Mouse (Mus musculus): ENCODE measurements around the gene Gm10057.
"Not testable (repeated sequence)": the region's sequence is repeated elsewhere in the genome, so short reads cannot be mapped to it uniquely, and the experiment has no call there.

Gm10057 gene

DNA sequence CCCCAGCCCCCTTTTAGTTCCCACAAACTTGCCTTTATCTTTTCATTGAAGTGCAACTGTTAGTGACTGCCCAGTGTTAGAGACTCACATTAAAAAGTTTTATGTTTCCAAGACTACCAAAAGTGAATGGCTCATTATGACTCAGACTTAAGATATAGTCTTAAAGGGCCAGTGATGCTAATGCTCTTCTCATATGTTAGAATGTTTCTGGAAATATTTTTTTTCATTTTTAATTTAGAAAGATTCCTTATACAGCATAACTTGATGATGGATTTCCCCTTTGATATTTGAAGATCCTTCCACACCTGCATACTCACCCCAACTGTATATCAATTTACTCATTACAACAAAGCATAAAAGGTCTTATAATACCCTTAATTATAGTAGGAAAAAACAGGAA lies at the start of gene Gm10057:
TSS of gene Gm10057 (minus strand) at position 101 of the 400 bp plus-strand sequence.
- DNase-seq (ENCODE audit: low spot score), result not testable (repeated sequence)

GRCm38 (mm10) chrX:154033727-154034126 lies 21.1 kb downstream of the Gm10057 start, which contains the start of gene 4921511M17Rik:
TSS of gene 4921511M17Rik (minus strand) at chrX:154033827.
- not testable (repeated sequence) for DNase-seq (ENCODE audit: low spot score)

DNA sequence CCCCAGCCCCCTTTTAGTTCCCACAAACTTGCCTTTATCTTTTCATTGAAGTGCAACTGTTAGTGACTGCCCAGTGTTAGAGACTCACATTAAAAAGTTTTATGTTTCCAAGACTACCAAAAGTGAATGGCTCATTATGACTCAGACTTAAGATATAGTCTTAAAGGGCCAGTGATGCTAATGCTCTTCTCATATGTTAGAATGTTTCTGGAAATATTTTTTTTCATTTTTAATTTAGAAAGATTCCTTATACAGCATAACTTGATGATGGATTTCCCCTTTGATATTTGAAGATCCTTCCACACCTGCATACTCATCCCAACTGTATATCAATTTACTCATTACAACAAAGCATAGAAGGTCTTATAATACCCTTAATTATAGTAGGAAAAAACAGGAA lies 42.3 kb downstream of the Gm10057 start, which contains the start of gene Samt1:
TSS of gene Samt1 (minus strand) at position 101 of the 400 bp plus-strand sequence.
- DNase-seq (ENCODE audit: low spot score), result not testable (repeated sequence)

Measured in yolk sac, embryonic 10.5 days (tissue).